Mouse (Mus musculus): ENCODE results near the gene Krt76.

Gene Krt76

GRCm38 (mm10) chr15:101860421-101861130, 32.1 kb downstream of the Krt76 start:
- no peak for DNase-seq (ENCODE audit: low spot score)

- no peak for DNase-seq (ENCODE audit: low spot score)
Observed at GRCm38 (mm10) chr15:101859735-101860170, 33.0 kb downstream of the Krt76 start.

- DNase-seq (ENCODE audit: low spot score) = no peak
Observed at GRCm38 (mm10) chr15:101858673-101859425, 33.9 kb downstream of the Krt76 start.

- no peak for DNase-seq (ENCODE audit: low spot score)
Observed at GRCm38 (mm10) chr15:101856696-101857095, 36.0 kb downstream of the Krt76 start.

GRCm38 (mm10) chr15:101855732-101856131, 37.0 kb downstream of the Krt76 start:
- DNase-seq (ENCODE audit: low spot score) = no peak

- DNase-seq (ENCODE audit: low spot score) = no peak
Observed at GRCm38 (mm10) chr15:101854294-101854693, 38.4 kb downstream of the Krt76 start.

GRCm38 (mm10) chr15:101852571-101852970, 40.1 kb downstream of the Krt76 start:
- no peak for DNase-seq (ENCODE audit: low spot score)

GRCm38 (mm10) chr15:101850694-101851093, 42.0 kb downstream of the Krt76 start, which contains the start of gene Krt1:
Krt1 (minus strand) TSS chr15:101850794.
- DNase-seq (ENCODE audit: low spot score) = no peak

- no peak for DNase-seq (ENCODE audit: low spot score)
Observed at GRCm38 (mm10) chr15:101845971-101846403, 46.7 kb downstream of the Krt76 start.

- DNase-seq (ENCODE audit: low spot score) = no peak
Observed at GRCm38 (mm10) chr15:101843192-101843591, 49.5 kb downstream of the Krt76 start.

- no peak for DNase-seq (ENCODE audit: low spot score)
Observed at GRCm38 (mm10) chr15:101834784-101835328, 57.9 kb downstream of the Krt76 start.
